9 mouse cellular contexts compared by ENCODE assay signal in genomic region chr1:173377380-173378112, GRCm38 (mm10). TPM values are rescaled to one million over a fixed set of nuclear protein-coding genes. Genes with fewer than 3 reads are reported as not detected.
A peak's percentile ranks its signal among the peaks of the same experiment; 100 is the strongest.
DNase-seq lines count a peak whose midpoint lies in the region; ATAC-seq lines count a peak whose summit lies in the region.
"Had no signal": no experiment of that assay in that cellular context is flagged by ENCODE, and none has a peak within 500 bp of the region (broad histone marks: within the 10 kb centered on the region; RNA-seq: fewer than 3 reads in every experiment).

No protein-coding gene starts in this region.

- DNase-seq in ES-CJ7 (ENCODE audit: low read depth, low spot score), result peak; percentile 62
- peak; percentile 76 for DNase-seq in adrenal gland, postnatal 10 days
- DNase-seq in embryo, embryonic 11 days, result peak; percentile 69
- peak; percentile 81 for DNase-seq in heart, embryonic 10.5 days (ENCODE audit: low spot score)
- peak; percentile 66 to 87 for DNase-seq in layer of hippocampus, adult 18-20 months (ENCODE audit: low spot score in 2 of 2)

- H3K4me1 ChIP-seq in heart, embryonic 10.5 days, result no peaks in the 10 kb centered on the region
- no peaks in the 10 kb centered on the region for H3K4me1 ChIP-seq in liver, embryonic 16.5 days (ENCODE audit: control insufficient read depth, low read depth, low read length)
- H3K4me1 ChIP-seq: heart, embryonic 13.5 days; stomach, embryonic 15.5 days had no signal

- no peaks in the 10 kb centered on the region for H3K27me3 ChIP-seq in heart, embryonic 10.5 days (ENCODE audit: insufficient read depth, poor library complexity, severe bottlenecking)
- no peaks in the 10 kb centered on the region; the same call in 1 of the 2 replicates for H3K27me3 ChIP-seq in liver, embryonic 16.5 days (ENCODE audit: control insufficient read depth, insufficient read depth, low read depth, low read length)
- H3K27me3 ChIP-seq: heart, embryonic 13.5 days; stomach, embryonic 15.5 days had no signal

- no peaks in the 10 kb centered on the region for H3K36me3 ChIP-seq in heart, embryonic 10.5 days
- no peaks in the 10 kb centered on the region for H3K36me3 ChIP-seq in liver, embryonic 16.5 days (ENCODE audit: control insufficient read depth, insufficient read depth)
- H3K36me3 ChIP-seq: heart, embryonic 13.5 days; stomach, embryonic 15.5 days had no signal

- WGBS in heart, embryonic 10.5 days, result 26% methylated on average over 13 of the region's 13 CpGs
- 23% methylated on average over 13 of the region's 13 CpGs for WGBS in liver, embryonic 16.5 days (ENCODE audit: insufficient replicate concordance)

- no peak overlapping the region for H3K4me3 ChIP-seq in heart, embryonic 10.5 days
- H3K4me3 ChIP-seq in liver, embryonic 16.5 days (ENCODE audit: low read depth, low read length), result no peak overlapping the region
- H3K4me3 ChIP-seq: heart, embryonic 13.5 days; stomach, embryonic 15.5 days had no signal

- H3K4me2 ChIP-seq in liver, embryonic 16.5 days (ENCODE audit: low read depth, low read length), result no peak overlapping the region
- H3K4me2 ChIP-seq: heart, embryonic 13.5 days; stomach, embryonic 15.5 days had no signal

- H3K9ac ChIP-seq in liver, embryonic 16.5 days (ENCODE audit: low read depth, low read length), result no peak overlapping the region
- H3K9ac ChIP-seq: heart, embryonic 13.5 days; stomach, embryonic 15.5 days had no signal

- ATAC-seq in liver, embryonic 16.5 days (ENCODE audit: low read depth), result peak; percentile 47; the same call in 1 of the 2 replicates
- peak; percentile 36; the same call in 1 of the 2 replicates for ATAC-seq in neutrophil, adult 5-6 weeks (ENCODE audit: extremely low read depth, insufficient number of reproducible peaks, low FRiP score, poor library complexity, severe bottlenecking)

- H3K9me3 ChIP-seq in heart, embryonic 10.5 days, result no peaks in the 10 kb centered on the region
- no peaks in the 10 kb centered on the region for H3K9me3 ChIP-seq in liver, embryonic 16.5 days (replicated peaks; ENCODE audit: control insufficient read depth, low read length)
- H3K9me3 ChIP-seq: heart, embryonic 13.5 days; stomach, embryonic 15.5 days had no signal

- no peak overlapping the region for H3K27ac ChIP-seq in heart, embryonic 10.5 days
- no peak overlapping the region for H3K27ac ChIP-seq in liver, embryonic 16.5 days (ENCODE audit: low read length)
- H3K27ac ChIP-seq: heart, embryonic 13.5 days; stomach, embryonic 15.5 days had no signal

RNA-seq across cellular contexts. Expression of gene Cadm3, which starts 10.1 kb away (rescaled TPM):
- total RNA-seq in adrenal gland, postnatal 10 days (2021), result 10 to 100 TPM; 13.5 to 19.4 TPM
- polyA plus RNA-seq in heart, embryonic 10.5 days (2016; fragmentation: Nextera tagmentation; extraction: Ambion mirVana), result 1.2 and 1.3 TPM in 2 replicates
- 100 to 1,000 TPM; 357 to 369 TPM for total RNA-seq in layer of hippocampus, adult 18-20 months (2021)
- 1.7 and 1.8 TPM in 2 replicates for polyA plus RNA-seq in liver, embryonic 16.5 days (2015; fragmentation: Nextera tagmentation; extraction: Ambion mirVana)
- total RNA-seq in neutrophil, adult 5-6 weeks (2017), result 0.37 TPM in 1 of 2 replicates, not detected in the other

RNA-seq across cellular contexts. Expression of gene Aim2, which starts 26.9 kb away (rescaled TPM):
- 1 to 10 TPM; 3.4 to 5.1 TPM for total RNA-seq in adrenal gland, postnatal 10 days (2021)
- 1.3 and 1.5 TPM in 2 replicates for polyA plus RNA-seq in heart, embryonic 10.5 days (2016; fragmentation: Nextera tagmentation; extraction: Ambion mirVana)
- 1 to 10 TPM; 3.1 to 3.3 TPM for total RNA-seq in layer of hippocampus, adult 18-20 months (2021)
- 3.6 and 3.8 TPM in 2 replicates for polyA plus RNA-seq in liver, embryonic 16.5 days (2015; fragmentation: Nextera tagmentation; extraction: Ambion mirVana)
- total RNA-seq in neutrophil, adult 5-6 weeks (2017), result 207 and 213 TPM in 2 replicates

RNA-seq across cellular contexts. Expression of gene Ackr1, which starts 44.0 kb away (rescaled TPM):
- 1 to 10 TPM; 4.5 to 5.5 TPM for total RNA-seq in adrenal gland, postnatal 10 days (2021)
- polyA plus RNA-seq in heart, embryonic 10.5 days (2016; fragmentation: Nextera tagmentation; extraction: Ambion mirVana), result 1.8 and 1.9 TPM in 2 replicates
- total RNA-seq in layer of hippocampus, adult 18-20 months (2021), result 10 to 100 TPM; 55.2 to 58.1 TPM
- polyA plus RNA-seq in liver, embryonic 16.5 days (2015; fragmentation: Nextera tagmentation; extraction: Ambion mirVana), result 69.3 and 71.7 TPM in 2 replicates
- not detected in 2 replicates for total RNA-seq in neutrophil, adult 5-6 weeks (2017)

Comparison
In these comparisons a context has a peak if more than half of its experiments do, and no peak if none do; other contexts are left out.
1. RNA of gene Cadm3, which starts 10.1 kb away (total RNA-seq): 357 to 369 TPM in layer of hippocampus, adult 18-20 months; 13.5 to 19.4 TPM in adrenal gland, postnatal 10 days and 0.37 TPM in neutrophil, adult 5-6 weeks; every median in the first group is over 10 times any median in the second.
2. RNA of gene Aim2, which starts 26.9 kb away (total RNA-seq): 207 to 213 TPM in neutrophil, adult 5-6 weeks; 3.4 to 5.1 TPM in adrenal gland, postnatal 10 days and 3.1 to 3.3 TPM in layer of hippocampus, adult 18-20 months; every median in the first group is over 10 times any median in the second.
3. RNA of gene Ackr1, which starts 44.0 kb away (total RNA-seq): 55.2 to 58.1 TPM in layer of hippocampus, adult 18-20 months; 4.5 to 5.5 TPM in adrenal gland, postnatal 10 days and not detected in neutrophil, adult 5-6 weeks; every median in the first group is over 4 times any median in the second.
4. Peak in every context shown above with its lines, with median percentiles within 50 percentile points of each other: DNase-seq.